Mouse (Mus musculus): ENCODE data around the gene Pbx2.

The Pbx2 gene

DNA sequence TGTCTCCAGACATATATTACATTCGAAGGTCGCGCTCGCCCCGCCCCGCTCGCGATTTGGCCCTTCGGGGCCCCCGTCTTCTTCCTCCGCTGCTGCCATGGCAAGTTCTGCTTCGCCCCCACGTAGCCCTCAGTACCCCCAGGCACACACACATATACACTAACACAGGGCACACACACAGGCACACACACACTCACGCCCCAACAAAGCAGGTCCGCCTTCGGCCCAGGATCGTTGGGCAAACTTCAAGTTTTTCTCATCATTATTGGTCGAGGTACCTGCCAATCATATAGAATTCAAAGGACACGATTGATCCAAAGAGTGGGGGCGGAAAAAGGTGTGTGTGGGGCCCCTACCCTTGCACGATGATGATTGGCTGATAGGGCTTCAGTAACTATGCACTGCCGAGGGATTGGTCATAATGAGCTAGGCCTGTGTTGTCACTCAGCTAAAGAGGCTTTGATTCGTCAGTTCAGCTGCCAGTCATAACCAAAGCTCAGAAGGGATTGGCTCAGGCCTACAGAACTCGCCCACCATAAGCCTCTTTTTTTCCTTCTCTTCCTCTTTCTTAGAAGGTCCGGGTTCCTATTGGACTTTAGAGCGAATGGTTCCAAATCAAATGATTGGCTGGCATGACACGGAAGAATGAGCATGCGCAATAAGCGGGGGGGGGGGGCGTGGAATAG, 12.5 kb downstream of the Pbx2 start, which contains the start of gene Rnf5:
Gene Rnf5 (minus strand): TSS at position 316 of the 686 bp plus-strand sequence.
- peak; percentile 100 for DNase-seq (ENCODE audit: low read depth)

DNA sequence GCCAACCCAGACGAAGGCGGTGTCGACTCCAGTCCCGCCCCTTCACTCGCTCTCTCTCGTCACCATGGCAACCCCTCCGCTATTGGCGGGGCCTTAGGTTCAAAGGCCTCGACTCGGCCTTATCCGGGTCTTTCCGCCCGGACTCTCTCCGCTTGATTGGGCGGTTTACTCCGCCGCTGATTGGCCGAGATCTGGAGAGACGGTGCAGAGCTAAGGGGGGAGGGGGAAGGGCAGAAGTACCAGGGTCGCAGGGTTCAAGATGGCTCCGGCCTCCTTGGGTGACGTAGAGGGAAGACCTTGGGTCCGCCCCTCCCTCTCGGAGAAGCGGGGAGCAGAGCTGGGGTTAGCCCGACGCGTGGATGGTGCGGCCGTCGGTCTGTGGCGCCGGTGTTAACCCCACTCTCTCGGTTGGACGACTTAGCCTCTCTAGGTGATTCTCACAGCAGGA, 13.0 kb downstream of the Pbx2 start, which contains the start of gene Agpat1:
Gene Agpat1 (plus strand): TSS at position 202 of the 448 bp plus-strand sequence.
- DNase-seq (ENCODE audit: low read depth) = peak; percentile 100

DNA sequence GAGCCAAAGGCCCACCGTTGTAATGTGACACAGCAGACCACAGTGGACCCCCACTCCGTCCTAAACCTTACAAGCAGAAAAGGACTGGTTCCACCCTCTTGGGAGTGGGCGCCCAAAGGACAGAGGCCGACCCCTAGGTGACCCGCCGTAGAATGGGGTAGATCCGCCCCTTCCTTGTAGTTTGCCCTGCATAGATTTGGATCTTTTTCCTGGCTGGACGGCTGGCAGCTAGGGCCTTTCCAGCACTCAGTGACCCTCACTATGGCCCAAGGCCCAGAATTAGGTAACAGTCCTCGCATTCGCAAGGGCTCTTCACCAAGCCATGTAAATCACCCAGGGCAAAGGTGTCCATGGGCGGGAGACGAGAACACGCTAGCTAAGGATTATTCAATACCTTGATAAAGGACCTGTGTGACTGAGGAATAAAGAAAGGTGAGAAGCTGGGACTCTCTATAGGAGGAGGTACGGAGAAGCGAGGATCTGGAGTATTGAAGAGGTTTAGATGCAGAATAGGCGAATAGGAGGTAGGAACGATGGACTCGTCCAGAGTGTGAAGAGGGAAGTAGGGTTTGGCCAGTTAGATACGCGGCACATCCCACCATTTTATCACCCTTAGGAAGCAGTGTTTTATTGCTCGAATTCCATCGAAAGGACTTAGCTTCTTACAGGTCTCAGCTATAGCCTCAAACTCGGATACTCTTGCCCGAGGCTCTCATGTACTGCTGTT, 13.6 kb downstream of the Pbx2 start:
- DNase-seq (ENCODE audit: low read depth) = peak; percentile 60

DNA sequence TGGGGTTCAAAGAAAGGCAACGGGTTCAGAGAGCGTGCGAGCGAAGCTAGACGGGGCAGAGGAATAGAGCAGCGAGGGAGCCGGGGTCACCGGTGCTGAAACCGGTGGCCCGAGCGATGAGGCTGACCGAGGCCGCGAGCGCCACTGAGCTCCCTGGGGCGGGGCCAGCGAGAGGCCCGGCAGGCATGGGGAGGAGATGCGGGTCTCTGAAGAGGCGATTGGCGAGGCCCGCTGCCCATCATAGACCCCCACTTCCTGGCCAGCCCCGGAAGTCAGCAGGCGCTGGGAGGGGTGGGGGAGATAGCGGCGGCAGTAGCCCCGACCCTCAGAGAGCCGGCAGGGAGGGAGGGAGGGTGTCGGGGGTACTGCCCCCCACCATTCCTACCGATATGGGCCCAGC, 14.5 kb downstream of the Pbx2 start:
- peak; percentile 98 for DNase-seq (ENCODE audit: low read depth)

DNA sequence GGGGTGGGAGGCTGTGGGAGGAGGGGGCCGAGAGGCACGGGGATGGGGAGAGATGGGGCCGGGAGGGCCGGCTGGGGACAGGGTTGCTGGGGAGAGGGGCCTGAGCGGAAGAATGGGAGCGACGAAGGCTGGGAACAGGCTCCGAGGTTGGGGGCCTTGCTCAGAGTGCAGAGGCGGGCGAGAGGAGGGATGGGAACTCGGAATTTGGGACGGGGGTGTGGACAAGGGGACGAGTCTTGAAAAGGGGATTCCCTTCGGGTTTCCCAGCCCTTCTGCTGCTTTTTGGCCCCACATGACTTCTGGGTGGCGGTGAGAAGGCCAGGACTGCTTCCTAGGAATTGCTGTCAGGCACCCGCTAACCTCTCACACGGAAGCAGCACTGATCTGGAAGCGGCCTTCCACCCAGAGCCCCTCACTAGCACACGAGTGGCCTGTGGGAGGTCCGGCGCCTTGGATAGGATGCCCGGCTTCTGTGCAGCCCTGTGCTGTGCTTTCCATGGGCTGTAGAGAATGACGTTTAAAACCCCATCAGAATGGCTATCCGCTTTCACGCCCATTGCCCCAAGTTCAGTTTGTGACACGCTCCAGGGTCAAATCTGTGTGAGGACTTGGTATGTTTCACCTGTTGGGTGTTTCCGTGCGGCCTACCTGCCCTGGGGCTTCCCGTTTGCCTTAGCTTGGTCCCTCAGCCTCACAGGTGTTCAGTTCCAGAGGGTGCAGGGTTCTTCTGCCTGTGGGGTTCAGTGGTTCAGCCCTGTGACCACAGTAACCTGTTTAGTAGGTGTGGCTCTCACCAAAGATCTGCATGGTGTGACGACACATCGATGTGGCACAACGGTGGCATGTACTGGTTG, 15.3 kb downstream of the Pbx2 start:
- DNase-seq (ENCODE audit: low read depth) = peak; percentile 26

DNA sequence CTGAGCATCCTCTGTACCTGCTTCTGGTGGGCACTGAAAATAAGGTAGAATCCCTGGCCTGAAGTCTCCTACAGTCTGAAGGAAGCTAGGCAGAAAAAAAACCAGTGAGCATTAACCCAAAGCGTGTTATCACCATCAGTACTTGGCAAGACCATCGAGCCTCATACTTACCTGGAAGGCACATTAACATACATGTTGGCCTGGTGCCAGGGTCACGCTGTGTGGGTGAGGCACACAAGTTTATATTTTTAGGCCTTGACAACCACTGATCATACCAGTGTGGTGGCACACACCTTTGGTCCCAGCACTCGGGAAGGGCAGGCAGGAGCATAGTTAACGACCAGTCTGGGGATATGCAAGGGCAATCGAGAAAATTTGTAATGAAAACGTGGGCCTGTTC, 16.9 kb downstream of the Pbx2 start:
- DNase-seq (ENCODE audit: low read depth) = no peak

DNA sequence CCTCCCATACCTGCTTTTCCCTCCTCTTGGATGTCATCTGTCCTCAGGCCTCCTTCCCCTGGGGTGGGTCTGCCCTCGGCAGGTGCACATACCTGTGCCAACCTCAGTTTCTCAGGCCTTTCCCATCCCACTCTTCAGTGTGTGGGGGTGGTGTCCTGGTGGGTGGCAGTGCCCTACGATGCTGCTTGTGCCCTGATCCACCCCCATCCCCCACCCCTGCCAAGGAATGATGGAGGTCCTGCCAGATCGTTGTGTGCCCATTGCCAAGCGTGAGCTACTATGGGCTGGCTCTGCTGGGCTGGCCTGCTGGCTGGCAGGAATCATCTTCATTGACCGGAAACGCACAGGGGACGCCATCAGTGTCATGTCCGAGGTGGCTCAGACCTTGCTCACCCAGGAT, 20.0 kb downstream of the Pbx2 start:
- DNase-seq (ENCODE audit: low read depth) = no peak

DNA sequence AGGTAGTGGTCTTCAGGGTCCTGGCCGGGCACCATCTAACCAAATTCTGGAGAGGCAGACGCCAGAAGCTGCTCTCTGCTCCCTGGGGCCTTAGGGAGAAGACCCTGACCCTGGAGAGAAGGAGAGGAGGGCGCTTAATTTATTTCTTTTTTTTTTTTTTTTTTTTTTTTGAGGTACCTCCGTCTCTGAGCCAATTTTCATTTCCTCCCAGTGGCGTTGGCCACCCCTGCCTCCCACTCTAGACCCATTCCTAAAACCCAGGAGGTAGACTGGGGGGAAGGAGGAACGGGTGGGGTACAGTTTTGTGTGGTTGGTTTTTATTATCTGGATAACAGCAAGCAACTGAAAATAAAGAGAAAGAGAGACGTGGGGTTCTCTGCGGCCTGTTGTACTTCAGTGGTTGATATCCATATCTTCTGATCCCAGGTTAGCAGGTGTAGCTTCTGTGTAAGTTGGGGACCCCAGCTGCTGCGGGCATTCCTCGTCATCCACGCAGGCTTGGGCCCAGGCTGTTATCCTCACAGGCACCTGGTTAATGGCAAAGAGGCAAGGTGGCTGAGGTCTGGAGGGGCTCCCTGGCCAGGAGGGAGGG, 22.1 kb downstream of the Pbx2 start:
- DNase-seq (ENCODE audit: low read depth) = no peak

DNA sequence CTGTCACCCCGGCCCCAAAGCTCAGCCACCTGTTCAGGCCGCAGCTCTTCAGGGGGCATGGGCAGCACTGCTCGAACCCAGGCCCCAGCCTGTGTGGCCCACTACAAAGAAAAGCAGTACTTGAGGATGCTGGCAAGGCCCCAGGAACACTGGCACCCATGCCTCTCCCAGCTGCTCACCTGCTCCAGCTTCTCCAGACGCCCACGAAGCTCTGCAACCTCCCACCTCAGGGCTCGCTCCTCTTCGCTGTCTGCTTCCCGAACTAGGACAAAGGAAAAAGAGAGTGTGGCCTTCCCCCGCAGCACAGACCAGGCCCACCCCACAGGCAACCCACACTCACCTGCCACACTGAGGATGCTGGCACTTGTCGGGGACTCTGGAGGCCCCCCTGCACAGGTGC, 22.8 kb downstream of the Pbx2 start:
- DNase-seq (ENCODE audit: low read depth) = no peak

DNA sequence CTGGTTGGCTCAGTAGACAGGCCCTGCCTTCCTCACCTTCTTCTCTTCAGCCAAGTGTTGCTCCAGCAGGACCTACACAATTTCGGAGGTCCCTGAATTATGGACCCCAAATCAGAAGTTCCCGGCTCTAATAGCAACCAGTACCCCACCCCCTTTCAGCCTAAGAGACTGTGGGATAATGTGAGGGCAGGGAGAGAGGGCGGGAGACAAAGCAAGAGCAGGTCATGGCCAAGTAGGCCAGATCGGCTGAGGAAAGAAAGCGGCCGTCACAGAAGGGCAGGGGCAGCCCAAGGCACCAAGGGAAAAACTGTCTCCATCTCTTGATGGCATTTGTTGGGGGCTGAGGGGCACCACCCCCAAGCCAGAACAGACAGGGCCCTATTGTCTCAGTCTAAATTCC, 24.8 kb downstream of the Pbx2 start, which contains the start of gene Egfl8:
Gene Egfl8 (minus strand): TSS at position 101 of the 400 bp plus-strand sequence.
- DNase-seq (ENCODE audit: low read depth) = no peak

DNA sequence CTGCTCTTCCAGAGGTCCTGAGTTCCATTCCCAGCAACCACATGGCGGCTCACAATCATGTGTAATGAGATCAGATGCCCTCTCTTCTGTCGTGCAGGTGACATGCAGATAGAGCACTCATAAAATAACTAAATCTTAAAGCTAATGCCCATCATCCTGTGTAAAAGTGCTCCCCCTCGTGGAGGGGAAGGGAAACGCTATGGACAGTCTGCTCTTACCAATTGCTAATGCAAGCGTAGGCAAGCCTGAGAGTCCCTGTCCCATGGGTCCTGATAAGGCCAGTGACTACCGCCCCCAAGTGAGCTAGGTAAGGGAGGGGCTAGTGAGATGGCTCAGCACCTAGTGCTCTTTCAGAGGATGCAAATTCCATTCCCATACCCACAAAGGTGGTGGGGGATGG, 27.9 kb downstream of the Pbx2 start:
- peak; percentile 90 for DNase-seq (ENCODE audit: low read depth)

DNA sequence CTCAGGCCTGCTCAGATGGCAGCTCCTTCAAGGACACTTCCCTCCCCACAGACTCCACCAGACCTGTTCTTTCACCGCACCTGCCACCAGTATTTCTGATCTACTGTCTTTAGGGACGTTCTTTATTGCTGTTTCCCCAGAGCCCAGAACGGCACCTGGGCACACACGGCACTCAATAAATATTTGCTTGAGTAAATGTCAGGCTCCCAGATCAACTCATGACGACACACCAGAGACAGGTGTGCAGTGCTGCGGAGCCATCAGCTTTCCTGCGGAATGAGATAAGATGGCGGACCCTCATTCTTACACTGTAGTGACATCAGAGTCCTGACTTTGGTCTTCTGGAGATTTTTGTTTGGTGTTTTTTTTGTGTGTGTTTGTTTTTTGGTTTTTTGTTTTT, 29.9 kb downstream of the Pbx2 start:
- DNase-seq (ENCODE audit: low read depth) = no peak

DNA sequence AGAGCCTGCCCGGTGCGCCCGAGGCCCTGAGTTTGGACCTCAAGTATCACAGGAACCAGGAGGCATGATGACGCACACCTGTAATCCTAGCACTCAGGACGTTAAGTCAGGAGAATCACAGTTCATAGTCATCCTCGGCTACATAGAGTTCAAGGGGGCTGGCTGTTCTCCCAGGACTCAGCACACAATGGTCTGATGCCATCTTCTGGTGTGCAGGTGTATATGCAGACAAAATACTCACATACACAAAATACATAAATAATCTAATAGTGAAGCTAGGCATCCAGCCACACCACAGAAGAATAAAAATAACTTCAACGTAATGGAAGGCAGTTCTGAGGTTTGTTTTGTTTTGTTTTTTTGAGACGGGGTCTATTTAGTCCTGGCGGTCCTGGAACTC, 32.1 kb downstream of the Pbx2 start:
- no peak for DNase-seq (ENCODE audit: low read depth)

DNA sequence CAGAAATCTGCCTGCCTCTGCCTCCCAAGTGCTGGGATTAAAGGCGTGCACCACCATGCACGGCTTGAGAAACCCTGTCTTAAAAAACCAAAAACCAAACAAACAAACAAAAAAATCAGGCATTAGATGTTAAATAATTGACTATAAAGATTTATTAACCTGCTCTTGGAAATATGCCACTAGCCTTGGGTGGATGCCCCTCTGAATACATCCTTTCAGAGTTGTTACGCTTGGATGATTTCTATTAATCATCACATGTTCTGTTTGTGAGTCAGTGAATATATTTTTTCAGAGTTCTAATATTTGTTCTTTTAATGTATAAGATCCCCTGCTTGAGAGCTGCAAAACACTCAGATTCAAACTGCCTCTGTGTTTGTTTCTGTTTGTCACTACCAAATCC, 33.9 kb downstream of the Pbx2 start:
- DNase-seq (ENCODE audit: low read depth) = peak; percentile 34

DNA sequence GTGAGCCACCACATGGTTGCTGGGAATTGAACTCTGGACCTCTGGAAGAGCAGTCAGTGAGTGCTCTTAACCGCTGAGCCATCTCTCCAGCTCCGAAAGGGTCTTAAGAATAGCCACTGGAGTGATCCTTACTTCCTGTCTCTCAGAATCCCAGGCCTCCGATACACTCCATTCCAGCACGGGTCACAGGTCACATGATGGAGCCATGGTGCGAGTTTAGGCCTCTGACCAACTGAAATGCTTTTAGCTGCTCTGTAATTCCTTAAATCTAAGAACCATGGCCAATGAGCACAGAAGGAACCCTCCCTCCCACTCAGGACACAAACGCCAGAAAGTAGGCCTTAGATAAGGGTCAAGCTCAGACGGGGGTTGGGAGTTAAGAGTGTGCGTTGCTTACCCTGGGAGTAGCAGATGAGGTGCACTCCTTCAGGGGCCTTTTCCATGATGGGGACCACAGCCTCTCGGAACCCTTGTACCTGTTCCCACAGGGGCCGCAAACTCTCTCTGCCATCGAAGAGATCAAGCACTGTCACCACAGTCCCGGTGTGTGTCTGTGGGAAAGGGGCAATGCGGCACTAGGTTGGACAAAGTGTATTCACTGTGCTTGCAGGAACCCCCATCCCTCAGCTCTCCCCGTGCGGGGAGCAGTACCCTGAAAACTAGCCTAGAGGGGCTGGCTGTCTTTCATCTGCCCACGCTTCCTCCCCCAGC, 35.2 kb downstream of the Pbx2 start:
- no peak for DNase-seq (ENCODE audit: low read depth)

DNA sequence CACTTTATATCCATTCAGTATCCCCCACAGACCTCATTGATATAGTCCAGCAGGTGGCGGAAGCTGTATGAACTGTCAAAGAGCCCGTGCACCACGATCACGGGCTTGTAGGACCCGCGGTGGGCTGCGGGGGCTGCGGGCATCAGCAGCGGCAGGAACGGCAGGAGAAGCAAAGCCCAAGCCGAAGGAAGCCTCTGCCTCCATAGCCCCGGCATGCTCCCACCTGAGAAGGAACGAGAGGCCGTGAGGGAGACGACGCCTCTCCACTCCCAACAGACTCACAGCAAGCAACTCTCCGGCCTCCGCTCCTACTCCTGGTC, 35.7 kb downstream of the Pbx2 start:
- peak; percentile 80 for DNase-seq (ENCODE audit: low read depth)

DNA sequence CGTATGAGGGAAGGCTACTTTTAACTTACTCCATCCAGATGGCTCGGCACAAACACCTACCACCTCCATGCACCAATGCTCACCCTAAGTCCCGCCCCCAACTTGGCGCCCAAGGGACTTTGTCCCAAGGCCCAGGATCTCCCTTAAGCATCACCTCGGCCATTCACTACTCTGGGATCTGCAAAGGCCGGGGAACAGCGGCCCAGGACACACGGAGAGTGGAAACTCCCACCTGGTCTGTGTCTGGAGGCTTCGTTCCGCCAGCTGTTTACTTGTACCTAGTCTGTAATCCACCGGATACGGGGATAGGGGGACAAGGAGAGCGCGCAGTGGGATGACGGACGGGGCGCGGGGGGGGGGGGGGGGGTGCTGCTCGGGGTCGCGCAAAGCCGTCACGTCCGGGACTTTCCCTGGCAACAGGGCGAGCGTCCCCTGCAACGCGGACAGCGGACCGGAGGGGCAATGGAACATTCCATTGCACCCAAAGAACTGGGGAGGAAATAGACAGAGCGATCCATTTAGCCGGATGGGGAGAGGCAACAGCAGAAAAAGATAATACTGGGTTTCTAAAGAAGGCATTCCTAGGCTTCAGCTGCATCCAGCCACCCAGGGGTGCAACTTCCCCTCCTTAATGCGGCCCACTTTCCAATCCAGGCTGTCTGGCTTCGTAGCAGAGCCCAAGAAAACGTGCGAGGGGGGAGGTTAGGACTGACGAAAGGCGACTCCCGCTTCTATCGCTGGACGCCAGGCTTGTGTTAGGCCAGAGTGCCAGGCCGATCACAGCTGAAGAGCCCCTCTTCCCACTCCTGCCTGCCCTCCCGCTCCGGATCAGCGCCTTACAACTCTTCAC, 36.3 kb downstream of the Pbx2 start:
- peak; percentile 96 for DNase-seq (ENCODE audit: low read depth)

DNA sequence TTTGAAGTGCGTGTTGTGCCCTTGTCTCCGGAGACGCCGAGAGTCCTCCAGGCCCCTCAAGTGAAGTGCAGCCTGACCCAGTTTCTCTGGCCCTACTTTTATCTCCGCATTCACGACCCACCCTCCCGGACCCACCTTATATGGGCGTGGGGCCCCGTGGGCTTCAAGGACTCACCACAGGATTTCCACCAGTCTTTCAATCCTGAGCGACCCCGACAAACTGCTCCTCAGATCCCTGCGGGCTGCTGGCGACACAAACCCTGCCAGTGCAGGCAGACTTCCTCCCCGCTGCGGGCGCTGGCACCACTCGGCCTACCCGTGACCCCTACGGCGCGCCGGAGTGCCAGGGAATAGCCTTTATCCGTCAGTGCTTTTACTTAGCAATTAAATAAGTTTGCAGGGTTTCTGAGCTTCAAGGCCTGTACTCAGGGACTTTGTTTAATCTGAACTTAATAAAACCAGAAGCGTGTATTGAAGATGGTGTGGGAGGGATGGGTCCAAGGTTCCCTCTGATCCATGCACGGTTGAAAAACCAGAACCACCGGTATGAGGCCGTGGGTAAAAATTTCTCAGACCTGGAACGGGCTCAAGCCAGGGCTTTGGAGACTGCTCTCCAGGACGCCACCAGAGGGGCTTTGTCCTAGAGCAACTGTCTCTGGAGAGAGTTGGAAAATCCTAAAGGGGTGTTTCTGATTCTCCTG, 37.0 kb downstream of the Pbx2 start, which contains the start of gene Ppt2:
Gene Ppt2 (minus strand): TSS at position 568 of the 701 bp plus-strand sequence.
- DNase-seq (ENCODE audit: low read depth) = peak; percentile 48

DNA sequence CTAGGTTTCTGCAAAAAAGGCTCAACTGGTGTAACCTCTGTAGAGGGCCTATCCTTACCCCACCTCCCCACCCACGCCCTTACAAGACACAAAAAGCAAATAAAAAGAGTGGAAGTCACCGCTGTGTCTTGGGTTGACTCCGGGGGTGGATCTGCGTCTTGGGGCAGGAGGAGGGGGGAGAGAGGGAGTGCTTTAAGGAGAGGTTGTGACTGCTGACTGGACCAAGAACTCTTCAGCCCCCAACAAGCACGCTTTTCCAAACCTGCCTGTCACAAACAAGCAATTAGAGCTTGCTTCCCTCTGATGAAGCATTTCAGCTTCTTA, 37.5 kb downstream of the Pbx2 start:
- DNase-seq (ENCODE audit: low read depth) = no peak

DNA sequence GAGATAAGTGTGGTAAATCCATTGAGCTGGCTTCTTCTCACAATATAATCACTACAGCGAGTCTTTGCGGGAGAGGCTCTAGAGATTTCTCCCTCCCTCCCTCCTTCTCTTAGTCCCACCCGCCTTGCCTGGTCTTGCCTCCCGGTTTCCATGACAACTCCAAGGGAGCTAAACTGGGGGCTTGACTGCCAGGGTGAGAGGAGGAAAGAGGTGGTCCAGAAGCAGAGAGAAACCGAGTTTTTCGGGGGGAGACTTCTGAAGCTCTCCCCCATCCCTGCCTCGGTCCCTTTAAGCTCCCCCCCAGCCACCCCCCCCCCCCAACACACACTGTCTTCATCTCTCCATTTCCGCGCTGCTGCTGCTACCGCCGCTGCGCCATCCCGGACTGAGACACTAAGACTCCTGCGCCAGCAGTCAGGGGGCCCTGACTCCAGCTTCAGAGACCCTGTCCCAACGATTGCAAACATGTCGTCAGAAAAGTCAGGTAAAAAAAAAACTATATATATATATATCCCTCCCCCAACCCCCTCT, 38.2 kb downstream of the Pbx2 start, which contains the start of gene Prrt1:
Gene Prrt1 (plus strand): TSS at position 313 of the 531 bp plus-strand sequence.
- peak; percentile 38 for DNase-seq (ENCODE audit: low read depth)
